Mouse (Mus musculus): ENCODE measurements around the gene P2ry13. TPM values are rescaled to one million over a fixed set of nuclear protein-coding genes. Genes with fewer than 3 reads are reported as not detected.

Gene P2ry13
- polyA plus RNA-seq (2014; fragmentation: Nextera tagmentation; extraction: Ambion mirVana) = 1.2 and 1.4 TPM in 2 replicates

DNA sequence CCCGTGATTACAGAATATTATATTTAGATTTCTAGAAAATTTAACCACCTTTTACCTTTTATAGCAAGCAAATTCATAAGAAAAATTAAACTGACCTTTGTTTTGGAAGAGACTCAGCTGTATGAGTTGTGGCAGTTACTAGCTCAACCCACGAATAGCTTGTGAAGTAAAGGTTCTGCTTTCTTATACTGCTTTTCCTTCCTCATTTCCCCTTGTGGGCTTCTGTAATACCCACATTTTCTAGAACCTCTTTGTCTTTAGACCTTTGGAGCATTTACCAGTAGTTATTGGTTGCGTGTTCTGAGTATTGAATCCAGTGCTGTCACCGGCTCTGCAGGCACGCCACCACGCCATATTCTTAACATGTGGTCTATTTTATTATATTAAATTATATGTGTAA lies at the start of gene P2ry13:
P2ry13 (minus strand) TSS at position 156 of the 400 bp plus-strand sequence.
- 95% methylated on average over 6 of the region's 6 CpGs for WGBS
- Histone ChIP-seq H3K4me3 (ENCODE audit: low read depth, low read length) (no peak within 1 kb of the TSS), H3K4me2 (no peak within 1 kb of the TSS), H3K27me3 (ENCODE audit: control insufficient read depth, insufficient read depth, low read length) (no peaks in the 10 kb centered on the region), H3K36me3 (ENCODE audit: control insufficient read depth, insufficient read depth, low read length) (no peaks in the 10 kb centered on the region), H3K9me3 (ENCODE audit: control insufficient read depth, low read length) (no peaks in the 10 kb centered on the region), H3K9ac (ENCODE audit: low read length) (no peak within 1 kb of the TSS), H3K4me1 (ENCODE audit: control insufficient read depth, insufficient read depth, low read length) (no peaks in the 10 kb centered on the region), H3K27ac (ENCODE audit: low read depth, low read length) (no peak within 1 kb of the TSS)
- ATAC-seq (ENCODE audit: low FRiP score) (no peak), DNase-seq (ENCODE audit: low spot score, missing footprints) (no peak)

DNA sequence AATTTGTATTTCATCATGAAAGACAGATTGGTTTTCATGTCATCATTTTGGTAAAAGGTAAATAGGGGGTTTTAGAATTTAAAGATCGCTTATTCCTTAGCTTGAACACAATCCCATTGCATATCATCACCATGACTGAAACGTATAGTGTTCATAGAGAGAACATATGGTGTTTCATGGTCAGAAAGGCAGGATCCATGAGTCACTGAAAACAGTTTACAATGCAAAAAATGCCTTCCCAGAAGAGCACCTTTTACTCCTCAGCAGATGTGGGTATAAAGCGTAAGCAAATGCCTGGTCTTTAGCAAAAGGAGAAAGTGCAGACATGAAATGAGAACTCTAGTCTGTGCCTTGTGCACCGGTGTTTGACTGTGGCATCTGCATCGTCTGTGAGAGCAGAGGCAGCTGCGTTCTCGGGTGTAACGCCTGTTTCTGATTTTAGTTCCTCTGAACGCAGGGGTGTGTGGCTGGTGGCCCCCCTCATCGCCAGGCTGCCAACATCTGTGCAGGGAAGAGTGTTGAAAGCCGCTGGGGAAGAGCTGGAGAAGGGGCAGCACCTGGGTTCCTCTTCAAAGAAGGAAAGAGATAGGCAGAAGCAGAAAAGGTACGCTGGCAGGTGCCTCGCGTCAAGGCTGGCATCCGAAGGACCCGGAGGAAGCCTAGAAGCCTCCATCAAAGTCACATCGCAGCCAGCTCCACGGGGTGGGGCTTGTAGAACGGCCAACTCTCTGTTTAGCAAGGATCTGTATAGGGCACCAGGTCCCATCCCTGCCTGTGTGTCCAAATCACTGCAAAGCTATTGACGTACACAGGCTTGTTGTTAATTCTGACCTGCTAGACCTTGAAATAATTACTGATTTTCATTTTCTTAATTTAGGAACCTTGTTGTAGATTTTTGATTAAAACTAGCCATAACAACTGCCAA lies 47.3 kb upstream of the P2ry13 start:
- Histone ChIP-seq H3K27ac (ENCODE audit: low read depth, low read length) (no peak overlapping the region), H3K4me3 (ENCODE audit: low read depth, low read length) (no peak overlapping the region), H3K4me1 (ENCODE audit: control insufficient read depth, insufficient read depth, low read length) (peaks cover 9% of the 10 kb centered on the region), H3K36me3 (ENCODE audit: control insufficient read depth, insufficient read depth, low read length) (no peaks in the 10 kb centered on the region), H3K27me3 (ENCODE audit: control insufficient read depth, insufficient read depth, low read length) (no peaks in the 10 kb centered on the region), H3K9me3 (ENCODE audit: control insufficient read depth, low read length) (no peaks in the 10 kb centered on the region), H3K9ac (ENCODE audit: low read length) (no peak overlapping the region), H3K4me2 (no peak overlapping the region)
- 86% methylated on average over 20 of the region's 20 CpGs for WGBS
- no peak for ATAC-seq (ENCODE audit: low FRiP score)
- no peak for DNase-seq (ENCODE audit: low spot score, missing footprints)

DNA sequence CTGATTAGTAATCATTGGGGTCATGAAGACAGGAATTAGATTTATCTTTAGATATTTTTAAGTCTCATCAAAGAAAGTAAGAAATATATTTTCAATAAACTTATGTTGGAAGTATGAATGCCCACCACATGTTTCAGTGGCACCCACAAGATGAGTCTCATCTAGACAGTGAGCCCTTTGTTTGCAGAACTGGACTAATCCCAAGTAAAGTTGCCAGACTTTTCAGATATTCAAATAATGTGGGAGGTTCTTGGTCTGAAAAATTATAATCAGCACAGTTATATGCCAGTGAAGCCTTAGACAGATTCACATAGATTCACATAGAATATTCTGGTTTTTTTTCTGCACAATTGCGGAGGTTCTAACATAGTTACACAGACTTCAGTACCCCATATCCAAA lies 39.8 kb upstream of the P2ry13 start:
- no peaks in the 10 kb centered on the region for H3K9me3 ChIP-seq (ENCODE audit: control insufficient read depth, low read length)
- no peak overlapping the region for H3K4me2 ChIP-seq
- H3K4me1 ChIP-seq (ENCODE audit: control insufficient read depth, insufficient read depth, low read length) = no peaks in the 10 kb centered on the region
- no peak overlapping the region for H3K4me3 ChIP-seq (ENCODE audit: low read depth, low read length)
- H3K9ac ChIP-seq (ENCODE audit: low read length) = no peak overlapping the region
- no peak overlapping the region for H3K27ac ChIP-seq (ENCODE audit: low read depth, low read length)
- no peaks in the 10 kb centered on the region for H3K27me3 ChIP-seq (ENCODE audit: control insufficient read depth, insufficient read depth, low read length)
- ATAC-seq (ENCODE audit: low FRiP score) (no peak), DNase-seq (ENCODE audit: low spot score, missing footprints) (no peak)
- WGBS = 94% methylated on average over 1 of the region's 1 CpGs
- H3K36me3 ChIP-seq (ENCODE audit: control insufficient read depth, insufficient read depth, low read length) = no peaks in the 10 kb centered on the region

DNA sequence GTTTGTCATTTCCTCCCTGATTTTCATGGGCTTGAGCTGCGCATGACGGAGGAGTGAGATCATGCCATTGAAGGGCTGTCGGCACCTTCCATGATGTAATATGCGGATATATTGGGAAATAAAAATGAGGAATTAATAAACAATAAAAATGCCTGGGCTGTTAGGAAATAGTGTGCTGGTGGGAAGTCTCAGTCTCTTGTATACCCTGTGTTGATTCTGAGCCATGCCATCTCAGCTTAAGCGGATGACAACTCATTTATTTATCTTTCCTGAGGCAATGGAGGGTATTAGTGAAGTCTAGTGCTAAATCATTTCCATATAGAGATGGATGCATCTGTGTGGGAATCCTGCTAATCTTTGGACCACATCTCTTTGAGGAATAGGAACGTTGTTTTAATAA lies 37.3 kb upstream of the P2ry13 start:
- no peak overlapping the region for H3K4me3 ChIP-seq (ENCODE audit: low read depth, low read length)
- DNase-seq (ENCODE audit: low spot score, missing footprints) = no peak
- H3K27me3 ChIP-seq (ENCODE audit: control insufficient read depth, insufficient read depth, low read length) = no peaks in the 10 kb centered on the region
- no peaks in the 10 kb centered on the region for H3K9me3 ChIP-seq (ENCODE audit: control insufficient read depth, low read length)
- no peak overlapping the region for H3K9ac ChIP-seq (ENCODE audit: low read length)
- no peaks in the 10 kb centered on the region for H3K36me3 ChIP-seq (ENCODE audit: control insufficient read depth, insufficient read depth, low read length)
- no peak overlapping the region for H3K4me2 ChIP-seq
- H3K27ac ChIP-seq (ENCODE audit: low read depth, low read length) = no peak overlapping the region
- WGBS = 92% methylated on average over 6 of the region's 6 CpGs
- H3K4me1 ChIP-seq (ENCODE audit: control insufficient read depth, insufficient read depth, low read length) = no peaks in the 10 kb centered on the region
- no peak for ATAC-seq (ENCODE audit: low FRiP score)

DNA sequence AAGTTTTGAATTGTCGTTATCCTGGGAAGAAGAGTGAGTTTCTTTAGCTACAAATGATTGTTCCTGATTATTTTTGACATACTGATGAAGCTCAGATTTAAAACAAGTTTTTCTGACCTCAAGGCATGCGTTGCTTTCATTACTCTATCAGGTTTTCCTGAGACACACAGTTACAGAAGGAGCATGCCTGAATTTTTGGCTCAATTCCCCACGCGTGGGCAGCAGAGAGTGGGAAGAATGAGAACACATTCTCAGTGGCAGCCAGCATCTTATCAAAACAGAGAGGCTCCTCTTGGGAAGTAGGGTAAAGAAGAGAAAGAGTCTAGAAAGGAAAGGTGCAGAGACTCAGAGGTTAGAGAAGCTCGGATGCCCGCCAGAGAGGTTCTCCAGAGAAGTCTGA lies 32.7 kb upstream of the P2ry13 start:
- Histone ChIP-seq H3K9me3 (ENCODE audit: control insufficient read depth, low read length) (no peaks in the 10 kb centered on the region), H3K4me3 (ENCODE audit: low read depth, low read length) (no peak overlapping the region), H3K36me3 (ENCODE audit: control insufficient read depth, insufficient read depth, low read length) (no peaks in the 10 kb centered on the region), H3K4me2 (no peak overlapping the region), H3K27me3 (ENCODE audit: control insufficient read depth, insufficient read depth, low read length) (no peaks in the 10 kb centered on the region), H3K27ac (ENCODE audit: low read depth, low read length) (no peak overlapping the region), H3K4me1 (ENCODE audit: control insufficient read depth, insufficient read depth, low read length) (no peaks in the 10 kb centered on the region), H3K9ac (ENCODE audit: low read length) (no peak overlapping the region)
- no peak for ATAC-seq (ENCODE audit: low FRiP score)
- 84% methylated on average over 6 of the region's 6 CpGs for WGBS
- DNase-seq (ENCODE audit: low spot score, missing footprints) = no peak

DNA sequence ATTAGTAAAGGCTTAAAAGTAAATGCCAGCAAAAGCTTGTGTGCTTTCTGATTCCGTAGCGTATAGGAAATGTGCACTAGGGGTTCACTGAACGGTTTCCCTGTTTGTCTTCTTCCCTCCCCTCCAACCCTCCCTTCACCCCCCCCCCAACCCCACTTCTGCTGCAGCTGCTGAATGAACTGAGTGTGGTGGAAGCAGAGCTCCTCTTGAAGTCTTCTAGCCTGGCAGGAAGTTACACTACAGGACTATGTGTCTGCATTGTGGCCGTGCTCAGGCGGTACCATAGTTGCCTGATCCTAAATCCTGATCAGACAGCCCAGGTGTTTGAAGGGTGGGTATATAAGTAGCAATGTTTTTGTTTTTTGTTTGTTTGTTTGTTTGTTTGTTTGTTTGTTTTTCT lies 24.2 kb upstream of the P2ry13 start:
- WGBS = 82% methylated on average over 5 of the region's 5 CpGs
- H3K9me3 ChIP-seq (ENCODE audit: control insufficient read depth, low read length) = no peaks in the 10 kb centered on the region
- H3K4me1 ChIP-seq (ENCODE audit: control insufficient read depth, insufficient read depth, low read length) = no peaks in the 10 kb centered on the region

DNA sequence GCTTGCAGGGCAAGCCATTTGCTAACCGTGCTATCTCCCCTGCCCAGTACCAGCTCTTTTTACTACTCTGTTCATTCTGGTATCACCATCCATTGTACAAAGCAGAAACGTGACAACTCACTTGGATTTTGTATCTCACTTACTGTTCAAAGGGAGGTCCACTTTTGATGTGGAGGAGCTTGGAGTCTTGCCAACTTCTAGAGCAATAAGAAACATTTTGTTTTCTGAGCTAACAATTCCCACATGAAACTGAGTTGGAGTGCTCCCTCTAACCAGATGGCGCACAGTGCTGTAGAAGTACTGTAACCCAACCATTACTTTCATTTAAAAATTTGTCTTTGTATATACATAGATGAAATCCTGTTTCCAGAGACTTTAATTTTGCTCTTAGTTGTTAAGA lies 20.2 kb upstream of the P2ry13 start:
- Histone ChIP-seq H3K9me3 (ENCODE audit: control insufficient read depth, low read length) (no peaks in the 10 kb centered on the region), H3K27me3 (ENCODE audit: control insufficient read depth, insufficient read depth, low read length) (no peaks in the 10 kb centered on the region), H3K27ac (ENCODE audit: low read depth, low read length) (no peak overlapping the region), H3K4me2 (no peak overlapping the region), H3K36me3 (ENCODE audit: control insufficient read depth, insufficient read depth, low read length) (no peaks in the 10 kb centered on the region), H3K9ac (ENCODE audit: low read length) (no peak overlapping the region), H3K4me3 (ENCODE audit: low read depth, low read length) (no peak overlapping the region), H3K4me1 (ENCODE audit: control insufficient read depth, insufficient read depth, low read length) (no peaks in the 10 kb centered on the region)
- WGBS = 83% methylated on average over 3 of the region's 3 CpGs
- ATAC-seq (ENCODE audit: low FRiP score) (no peak), DNase-seq (ENCODE audit: low spot score, missing footprints) (no peak)

More for the DNA sequence above, 24.2 kb upstream of the P2ry13 start:
- Histone ChIP-seq H3K4me2 (no peak overlapping the region), H3K4me3 (ENCODE audit: low read depth, low read length) (no peak overlapping the region), H3K27me3 (ENCODE audit: control insufficient read depth, insufficient read depth, low read length) (no peaks in the 10 kb centered on the region), H3K36me3 (ENCODE audit: control insufficient read depth, insufficient read depth, low read length) (no peaks in the 10 kb centered on the region), H3K9ac (ENCODE audit: low read length) (no peak overlapping the region), H3K27ac (ENCODE audit: low read depth, low read length) (no peak overlapping the region)
- ATAC-seq (ENCODE audit: low FRiP score) (no peak), DNase-seq (ENCODE audit: low spot score, missing footprints) (no peak)

- no peak overlapping the region for H3K4me3 ChIP-seq (ENCODE audit: low read depth, low read length)
- WGBS = 76% methylated on average over 10 of the region's 10 CpGs
- H3K4me2 ChIP-seq = no peak overlapping the region
- no peaks in the 10 kb centered on the region for H3K9me3 ChIP-seq (ENCODE audit: control insufficient read depth, low read length)
- no peaks in the 10 kb centered on the region for H3K36me3 ChIP-seq (ENCODE audit: control insufficient read depth, insufficient read depth, low read length)
- DNase-seq (ENCODE audit: low spot score, missing footprints) = peak; percentile 59
- H3K27ac ChIP-seq (ENCODE audit: low read depth, low read length) = no peak overlapping the region
- H3K9ac ChIP-seq (ENCODE audit: low read length) = no peak overlapping the region
- ATAC-seq (ENCODE audit: low FRiP score) = no peak
- no peaks in the 10 kb centered on the region for H3K27me3 ChIP-seq (ENCODE audit: control insufficient read depth, insufficient read depth, low read length)
- no peaks in the 10 kb centered on the region for H3K4me1 ChIP-seq (ENCODE audit: control insufficient read depth, insufficient read depth, low read length)
These were observed 18.3 kb upstream of the P2ry13 start for GRCm38 (mm10) chr3:59228730-59229551.

- Histone ChIP-seq H3K27me3 (ENCODE audit: control insufficient read depth, insufficient read depth, low read length) (no peaks in the 10 kb centered on the region), H3K4me3 (ENCODE audit: low read depth, low read length) (no peak overlapping the region), H3K27ac (ENCODE audit: low read depth, low read length) (no peak overlapping the region), H3K36me3 (ENCODE audit: control insufficient read depth, insufficient read depth, low read length) (no peaks in the 10 kb centered on the region), H3K9ac (ENCODE audit: low read length) (no peak overlapping the region), H3K4me1 (ENCODE audit: control insufficient read depth, insufficient read depth, low read length) (no peaks in the 10 kb centered on the region), H3K4me2 (no peak overlapping the region), H3K9me3 (ENCODE audit: control insufficient read depth, low read length) (no peaks in the 10 kb centered on the region)
- WGBS = 98% methylated on average over 9 of the region's 9 CpGs
- ATAC-seq (ENCODE audit: low FRiP score) (no peak), DNase-seq (ENCODE audit: low spot score, missing footprints) (no peak)
These were observed 17.0 kb upstream of the P2ry13 start for GRCm38 (mm10) chr3:59227696-59228095.
